Mouse (Mus musculus): ENCODE data around the gene Cct5. TPM values are rescaled to one million over a fixed set of nuclear protein-coding genes. Genes with fewer than 3 reads are reported as not detected.

Gene Cct5
- total RNA-seq, 2 experiments from 2014 or later: 185 to 191 TPM

DNA sequence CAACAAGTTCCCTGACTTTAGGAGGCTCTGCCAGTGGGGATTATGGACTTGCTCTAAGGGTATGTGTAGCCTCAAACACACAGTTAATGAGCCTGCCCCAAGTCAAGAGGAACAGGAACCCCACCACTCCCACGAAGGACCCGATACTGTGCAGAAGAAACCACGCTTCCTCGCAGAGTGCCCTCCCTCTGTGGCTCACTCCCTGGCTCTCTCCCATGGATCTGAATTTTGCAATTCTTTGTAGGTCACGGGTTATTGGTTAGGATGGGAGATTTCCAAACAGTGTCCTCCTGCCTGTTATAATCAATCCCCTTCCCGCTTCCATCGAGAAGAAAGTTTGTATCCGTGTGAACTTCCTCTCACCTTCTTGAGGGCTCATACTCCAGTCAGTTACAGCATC is 30.6 kb downstream of the Cct5 start:
- intact Hi-C loops (cut with DNase I): loop anchor here (5.0 kb wide), 1 partner anchor 39 kb away; the partner anchor contains the start of gene March6
- DNase-seq (ENCODE audit: low spot score in 2 of 2): no peak

DNA sequence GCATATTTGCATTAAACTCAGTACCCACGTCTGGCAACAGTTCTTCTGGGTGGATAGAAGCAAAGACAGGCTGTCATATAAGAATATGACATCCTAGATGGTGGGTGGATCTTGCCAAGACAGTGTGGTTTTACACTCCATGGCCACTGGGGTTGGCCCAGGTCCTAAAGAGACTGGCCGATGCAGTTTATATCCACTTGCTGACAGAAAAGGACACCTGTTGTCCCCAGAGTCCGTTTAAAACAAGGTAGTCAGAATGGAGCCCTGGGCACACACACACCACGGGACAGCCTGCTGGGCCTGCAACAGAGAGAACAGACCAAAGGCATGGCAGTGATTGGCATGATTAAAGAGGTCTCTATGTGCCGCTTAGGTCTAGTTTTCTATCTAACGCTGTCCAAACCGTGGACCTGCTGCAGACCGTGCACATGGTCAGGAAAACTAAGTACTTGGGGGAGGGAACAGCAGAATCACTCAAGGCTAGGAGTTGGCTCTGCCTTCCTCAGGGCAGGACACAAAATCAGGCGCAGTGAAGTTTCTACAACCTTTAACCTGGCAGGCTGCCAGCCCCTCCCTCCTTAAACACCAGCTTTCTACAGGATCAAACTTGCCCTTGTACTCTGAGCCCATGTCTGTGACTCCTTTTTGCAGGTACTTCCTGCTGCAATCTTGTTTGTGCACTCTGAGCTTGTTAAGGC is 32.1 kb downstream of the Cct5 start:
- no peak for DNase-seq (ENCODE audit: low spot score in 2 of 2)
- intact Hi-C loops (cut with DNase I): loop anchor here (5.0 kb wide), 1 partner anchor 37 kb away; the partner anchor contains the start of gene March6

DNA sequence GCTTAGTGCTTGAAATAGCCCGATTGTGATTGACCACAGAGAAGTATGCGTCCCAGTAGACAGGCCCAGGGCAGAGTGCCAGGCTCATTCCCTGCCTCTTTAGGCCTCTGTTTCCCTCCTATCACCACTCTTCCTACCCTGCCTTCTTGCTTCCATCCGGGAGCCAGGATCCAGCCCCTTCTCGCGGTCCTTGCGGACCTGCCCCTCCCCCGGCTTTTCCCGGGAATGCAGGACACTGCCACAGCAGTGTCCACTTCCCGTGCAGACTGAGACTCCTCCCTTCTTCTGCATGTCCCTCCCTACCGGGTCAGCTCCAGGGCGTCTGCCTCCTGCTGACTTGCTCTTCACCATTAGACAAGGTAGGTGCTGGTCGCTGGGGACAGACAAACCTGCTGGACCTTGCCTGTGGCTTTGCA is 33.0 kb downstream of the Cct5 start:
- intact Hi-C loops (cut with DNase I): no loop called here

DNA sequence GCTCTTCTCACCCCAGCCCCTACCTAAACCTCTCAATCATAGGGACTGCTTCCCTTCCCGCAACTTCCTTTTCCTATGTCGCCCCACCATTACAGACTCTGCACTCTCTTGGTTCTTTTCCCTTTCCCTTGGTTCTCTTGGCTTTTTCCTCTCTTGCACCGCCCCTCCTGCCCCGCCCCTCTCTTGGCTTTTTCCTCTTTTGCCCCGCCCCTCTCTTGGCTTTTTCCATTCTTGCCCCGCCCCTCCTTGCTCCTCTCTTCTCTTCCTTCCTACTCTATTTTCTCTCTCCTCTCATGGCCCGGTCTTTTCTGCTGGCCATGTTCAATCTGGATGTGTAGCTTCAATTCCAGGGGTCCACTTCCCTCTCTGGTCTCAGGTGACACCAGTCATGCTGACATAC is 34.2 kb downstream of the Cct5 start:
- intact Hi-C loops (cut with DNase I): no loop called here
- no peak for DNase-seq (ENCODE audit: low spot score in 2 of 2)

More for the DNA sequence above, 33.0 kb downstream of the Cct5 start:
- DNase-seq (ENCODE audit: low spot score in 2 of 2): no peak

DNA sequence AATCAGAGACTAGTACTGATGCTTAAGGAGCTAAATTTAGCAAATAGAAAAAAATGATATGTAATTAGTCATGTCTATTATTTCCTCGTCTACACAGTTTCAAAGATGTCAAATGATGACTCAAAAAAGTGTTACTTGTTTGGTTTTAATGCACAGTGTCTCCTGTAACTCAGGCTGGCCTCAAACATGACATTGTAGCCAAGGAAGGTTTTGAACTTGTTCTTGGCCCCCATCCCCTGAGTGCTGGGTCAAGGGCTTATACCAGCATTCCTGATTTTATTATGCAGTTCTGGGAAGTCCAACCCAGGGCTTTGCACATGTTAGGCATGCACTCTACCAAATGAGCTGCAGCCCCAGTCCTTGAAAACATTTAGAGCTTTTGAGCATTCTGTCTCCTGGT is 35.8 kb downstream of the Cct5 start:
- intact Hi-C loops (cut with DNase I): no loop called here
- DNase-seq (ENCODE audit: low spot score in 2 of 2): no peak

DNA sequence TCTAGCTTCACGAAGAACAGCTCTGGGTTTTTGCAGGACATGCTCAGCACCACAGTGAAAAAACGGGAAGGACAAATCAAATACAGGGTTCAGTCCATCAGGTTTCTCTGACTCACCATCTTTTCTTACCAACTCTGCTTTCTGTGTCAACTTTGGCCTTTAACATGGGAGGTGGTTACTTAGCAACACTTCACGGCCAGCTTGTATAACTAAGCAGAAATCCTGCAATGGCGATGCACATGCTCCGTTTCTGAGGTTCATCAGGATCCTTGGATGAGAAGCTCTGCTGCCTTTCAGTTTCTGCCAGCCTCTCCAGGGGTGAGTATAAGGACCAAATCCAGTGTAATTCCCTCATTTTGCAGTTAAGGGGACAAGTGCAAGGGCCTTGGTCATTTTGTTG is 36.4 kb downstream of the Cct5 start, which contains the start of gene Cmbl:
Cmbl (plus strand) TSS at position 206 of the 400 bp plus-strand sequence.
- peak in 1 of 2 experiments; percentile 57 for DNase-seq (ENCODE audit: low spot score in 2 of 2)
- intact Hi-C loops (cut with DNase I): no loop called here

DNA sequence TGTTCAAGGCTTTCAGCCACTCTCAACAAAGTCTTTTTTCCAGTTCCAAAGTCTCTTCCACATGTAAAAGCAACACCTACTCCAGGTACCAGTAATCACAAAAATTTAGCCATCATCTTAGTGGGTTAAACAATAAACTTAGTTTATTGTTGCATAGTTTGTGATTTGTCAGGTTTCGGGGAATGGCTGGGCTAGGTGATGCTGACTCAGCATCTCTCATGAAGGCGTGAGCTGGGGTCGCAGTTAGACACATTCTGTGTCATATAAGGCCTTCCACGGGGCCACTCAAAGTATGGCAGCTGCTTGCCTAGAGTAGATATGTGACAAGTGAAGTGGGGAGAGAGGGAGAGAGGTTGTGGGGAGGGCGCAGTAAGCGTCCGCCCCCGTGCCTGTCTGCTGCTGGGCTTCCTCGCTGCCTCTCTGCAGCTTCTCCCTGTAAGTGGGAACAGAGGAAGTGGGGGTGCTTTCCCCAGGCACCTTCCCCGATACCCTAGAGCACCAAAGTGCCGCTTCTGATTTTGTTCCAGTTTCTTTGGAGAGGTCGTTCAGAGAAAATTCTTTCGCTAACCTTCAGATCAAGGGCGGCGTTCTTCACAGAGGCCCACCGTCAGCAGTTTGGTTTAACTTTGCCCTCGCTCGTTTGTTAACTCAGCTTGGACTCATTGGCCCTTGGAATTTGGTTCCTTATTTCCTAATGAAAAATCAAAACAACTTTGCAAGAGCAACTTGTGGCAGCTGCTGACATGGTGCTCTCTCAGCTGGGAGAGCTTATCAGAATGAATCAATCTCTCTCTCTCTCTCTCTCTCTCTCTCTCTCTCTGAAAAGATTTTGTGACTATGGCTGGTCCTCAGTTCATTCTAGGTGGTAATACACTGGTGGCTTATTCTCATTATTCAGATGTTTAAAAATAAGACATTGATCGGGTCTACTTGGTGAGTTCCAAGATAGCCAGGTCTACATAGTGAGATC is 37.7 kb downstream of the Cct5 start:
- intact Hi-C loops (cut with DNase I): no loop called here

DNA sequence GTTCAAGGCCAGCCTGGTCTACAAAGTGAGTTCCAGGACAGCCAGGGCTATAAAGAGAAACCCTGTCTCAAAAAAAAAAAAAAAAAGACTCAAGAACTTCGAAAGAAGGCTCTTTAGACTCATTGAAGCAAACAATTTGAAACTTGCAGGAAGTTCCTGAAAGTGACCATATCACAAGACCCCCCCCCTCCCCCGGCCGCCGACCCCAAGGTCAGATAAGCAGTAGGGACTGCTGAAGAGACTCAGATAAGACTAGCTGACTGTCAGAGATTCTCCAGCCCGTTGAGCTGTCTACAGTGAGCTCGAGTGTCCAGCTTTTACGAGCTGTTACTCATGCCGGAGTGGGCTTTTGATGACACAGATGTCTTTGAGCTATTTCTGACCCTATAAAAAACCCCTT is 38.8 kb downstream of the Cct5 start:
- intact Hi-C loops (cut with DNase I): no loop called here
- no peak for DNase-seq (ENCODE audit: low spot score in 2 of 2)

More for the DNA sequence above, 37.7 kb downstream of the Cct5 start:
- DNase-seq (ENCODE audit: low spot score in 2 of 2): no peak

DNA sequence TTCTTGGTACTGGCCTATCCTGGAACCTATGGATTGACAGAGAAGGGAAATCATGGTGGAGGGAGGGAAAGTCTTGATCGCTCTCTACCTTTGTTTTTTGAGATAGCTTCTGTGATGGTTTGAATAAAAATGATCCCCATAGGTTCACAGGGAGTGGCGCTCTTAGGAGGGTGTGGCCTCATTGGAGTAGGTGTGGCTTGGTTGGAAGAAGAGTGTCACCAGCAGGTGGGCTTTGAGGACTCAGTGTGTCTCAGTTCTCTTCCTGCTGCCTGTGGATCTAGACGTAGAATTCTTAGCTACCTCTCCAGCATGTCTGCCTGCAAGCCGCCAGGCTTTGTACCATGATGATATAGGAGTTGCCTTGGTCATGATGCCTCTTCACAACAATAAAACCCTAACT is 39.6 kb downstream of the Cct5 start:
- intact Hi-C loops (cut with DNase I): no loop called here

DNA sequence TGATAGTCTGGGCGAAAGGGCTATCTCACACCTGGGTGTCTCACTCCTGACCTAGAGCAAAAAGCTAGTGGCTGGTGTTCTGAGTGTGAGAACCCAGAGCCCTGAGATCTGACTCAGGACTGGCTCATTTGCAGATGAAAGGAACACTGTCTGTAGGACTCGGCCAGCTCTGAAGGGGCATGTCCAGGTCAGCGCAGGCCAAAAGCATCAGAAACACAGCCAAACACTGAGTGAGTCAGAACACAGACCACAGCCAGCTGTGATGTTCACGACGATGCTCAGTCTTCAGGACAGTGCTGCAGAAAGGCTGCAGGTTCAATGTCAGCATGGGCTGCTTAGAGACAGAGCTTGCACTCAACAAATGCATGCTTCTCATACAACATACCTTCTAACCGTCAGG is 40.2 kb downstream of the Cct5 start:
- no peak for DNase-seq (ENCODE audit: low spot score in 2 of 2)
- intact Hi-C loops (cut with DNase I): no loop called here

More for the DNA sequence above, 39.6 kb downstream of the Cct5 start:
- no peak for DNase-seq (ENCODE audit: low spot score in 2 of 2)

DNA sequence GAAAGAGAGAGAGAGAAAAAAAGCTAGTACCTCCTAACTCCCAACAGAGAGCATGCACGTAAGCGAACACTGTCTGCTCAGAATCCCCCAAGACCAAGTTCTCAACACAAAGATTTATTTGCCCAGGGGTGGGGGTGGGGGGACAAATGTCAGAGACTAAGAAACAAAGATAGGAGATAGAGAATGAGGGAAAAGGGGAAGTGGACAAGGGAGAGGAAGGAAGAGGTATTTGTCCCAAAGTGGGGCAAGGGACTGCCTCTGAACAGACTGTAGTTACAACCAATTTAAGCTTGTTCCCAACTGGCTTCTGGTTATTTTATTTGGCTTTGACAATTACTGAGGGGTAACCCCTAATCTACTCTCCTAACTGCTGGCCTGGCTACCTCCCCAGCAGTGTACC is 46.7 kb downstream of the Cct5 start:
- no peak for DNase-seq (ENCODE audit: low spot score in 2 of 2)
- intact Hi-C loops (cut with DNase I): no loop called here

DNA sequence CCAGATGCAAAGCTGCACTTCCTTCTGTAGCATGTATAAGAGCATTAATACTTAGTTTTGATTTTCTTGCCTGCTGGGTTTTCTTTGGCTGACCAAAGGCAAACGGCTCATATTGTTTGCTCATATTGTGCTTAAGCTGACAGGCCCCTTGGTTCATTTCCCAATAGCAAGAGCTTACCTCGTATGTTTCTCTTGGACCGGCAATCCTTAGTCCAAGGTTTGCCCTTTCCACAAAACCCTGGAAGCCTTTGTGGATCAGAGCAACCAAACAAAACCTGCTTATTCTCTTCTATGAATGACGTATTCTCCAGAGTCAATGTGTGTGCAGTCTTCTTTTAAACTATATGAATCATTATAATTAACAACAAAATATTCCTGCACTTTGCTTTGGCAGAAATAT is 51.2 kb downstream of the Cct5 start:
- intact Hi-C loops (cut with DNase I): no loop called here
- DNase-seq (ENCODE audit: low spot score in 2 of 2): no peak

DNA sequence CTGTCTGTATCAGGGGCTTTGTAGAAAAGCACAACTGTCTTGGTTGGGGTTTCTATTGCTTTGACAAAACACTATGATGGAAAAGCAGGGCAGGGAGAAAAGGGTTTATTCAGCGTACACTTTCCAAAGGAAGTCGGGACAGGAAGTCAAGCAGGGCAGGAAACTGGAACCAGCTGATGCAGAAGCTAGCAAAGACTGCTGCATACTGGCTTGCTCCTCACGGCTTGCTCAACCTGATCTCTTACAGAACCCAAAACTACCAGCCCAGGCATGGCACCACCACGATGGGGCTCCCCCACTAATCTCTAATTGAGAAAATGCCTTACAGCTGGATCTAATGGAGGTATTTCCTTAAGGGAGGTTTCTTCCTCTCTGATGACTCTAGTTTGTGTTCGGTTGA is 54.2 kb downstream of the Cct5 start:
- intact Hi-C loops (cut with DNase I): no loop called here
- no peak for DNase-seq (ENCODE audit: low spot score in 2 of 2)

DNA sequence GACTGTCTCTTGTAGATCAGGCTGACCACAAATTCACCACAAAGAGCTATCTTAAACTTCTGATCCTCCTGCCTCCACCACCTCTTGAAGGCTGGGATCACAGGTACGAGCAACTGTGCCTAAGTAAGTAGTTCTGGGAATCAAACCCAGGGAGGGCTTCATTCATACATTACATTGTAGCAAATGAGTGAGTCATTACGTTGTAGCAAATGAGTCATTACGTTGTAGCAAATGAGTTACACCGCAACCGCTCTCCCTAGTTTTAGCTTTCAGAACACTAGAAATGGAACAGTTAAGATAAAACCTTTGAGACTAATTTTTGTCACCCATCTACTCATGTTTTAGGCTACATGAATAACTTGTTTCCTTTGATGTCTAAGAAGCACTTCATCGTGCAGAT is 55.3 kb downstream of the Cct5 start:
- DNase-seq (ENCODE audit: low spot score in 2 of 2): no peak
- intact Hi-C loops (cut with DNase I): no loop called here

DNA sequence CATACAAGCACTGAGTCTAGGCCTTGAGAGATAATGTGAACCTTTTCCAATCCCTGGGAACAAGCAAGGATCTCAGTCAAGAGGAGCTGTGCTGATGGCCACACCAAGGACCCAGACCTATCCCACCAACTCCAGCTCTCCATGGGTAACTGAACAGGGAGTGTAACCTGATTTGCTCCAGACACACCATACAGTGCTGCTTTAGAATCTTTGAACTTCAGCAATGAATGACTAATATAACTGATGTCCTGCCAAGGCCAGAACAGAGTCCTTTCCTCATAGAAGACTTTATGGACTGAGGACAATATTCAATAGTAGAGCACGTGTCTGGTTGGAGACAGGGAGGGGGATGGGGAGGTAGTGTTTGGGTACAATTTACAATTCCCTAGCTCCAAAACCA is 56.5 kb downstream of the Cct5 start:
- intact Hi-C loops (cut with DNase I): no loop called here
- no peak for DNase-seq (ENCODE audit: low spot score in 2 of 2)

DNA sequence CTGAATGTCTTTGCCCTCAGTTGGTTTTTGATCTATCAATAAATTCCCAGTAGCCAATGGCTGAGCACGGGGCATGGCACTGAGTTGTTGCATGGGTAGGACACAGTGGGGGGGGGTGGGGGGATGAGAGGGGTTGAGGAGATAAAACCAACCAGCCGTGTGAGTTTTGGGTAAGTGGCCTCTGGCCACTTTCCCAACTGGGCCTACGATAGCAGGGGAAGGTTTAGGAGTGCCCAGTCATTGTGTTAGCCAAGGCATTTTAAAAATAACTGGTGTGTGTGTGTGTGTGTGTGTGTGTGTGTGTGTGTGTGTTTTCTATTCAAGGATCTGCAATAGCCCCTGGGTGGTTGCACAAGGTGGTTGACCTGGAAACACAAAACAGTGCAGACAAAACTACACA is 58.4 kb downstream of the Cct5 start:
- intact Hi-C loops (cut with DNase I): no loop called here
- DNase-seq (ENCODE audit: low spot score in 2 of 2): no peak

DNA sequence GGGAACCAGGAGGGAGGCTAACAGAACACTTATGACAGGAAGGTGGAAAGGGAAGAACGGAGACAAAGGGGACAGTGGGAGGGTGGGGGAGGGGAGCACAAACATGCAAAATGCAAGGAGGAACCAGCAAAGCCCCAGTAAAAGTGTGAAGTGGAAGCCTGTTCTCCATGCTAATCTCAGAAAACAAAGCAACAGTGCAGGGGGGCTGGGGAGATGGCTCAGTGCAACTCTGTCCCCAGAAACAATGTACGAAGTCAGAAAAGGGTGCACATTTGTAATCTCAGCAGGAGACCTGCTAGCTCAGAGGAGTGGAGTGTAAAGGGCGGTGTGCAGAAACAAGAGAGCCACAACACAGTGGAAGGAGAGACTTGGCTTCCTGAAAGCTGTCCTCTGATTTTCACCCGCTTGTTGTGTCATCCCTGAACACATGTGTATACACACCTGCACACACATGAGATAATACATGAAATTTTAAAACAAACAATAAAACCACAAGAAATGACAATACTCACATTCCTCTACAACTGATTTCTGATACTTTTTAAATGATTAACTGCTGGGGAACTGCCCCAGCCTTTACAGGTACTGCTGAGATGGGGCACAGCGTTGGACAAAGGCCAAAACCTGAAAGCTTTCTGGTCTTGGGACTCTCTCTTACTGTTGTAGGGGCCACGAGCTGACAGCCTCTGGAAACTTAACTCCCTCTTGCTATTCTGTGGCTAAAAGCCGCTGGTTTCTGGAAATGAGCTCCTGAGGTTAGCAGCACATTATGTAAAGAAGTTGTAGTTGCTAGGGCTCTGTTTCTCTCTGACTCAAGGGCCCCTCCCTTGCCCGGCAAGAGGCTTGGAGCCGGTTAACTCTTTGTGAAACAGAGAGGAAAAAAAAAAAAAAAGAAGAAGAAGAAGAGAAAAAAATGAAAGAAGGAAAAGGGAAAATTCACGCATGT is 59.3 kb downstream of the Cct5 start:
- DNase-seq (ENCODE audit: low spot score in 2 of 2): peak in 1 of 2 experiments; percentile 35
- intact Hi-C loops (cut with DNase I): no loop called here

Data from left cerebral cortex, postnatal 14 days (tissue).